Mouse (Mus musculus) G1E (cell line): Measurements from ENCODE around the gene Fam81b. TPM values are rescaled to one million over a fixed set of nuclear protein-coding genes. Genes with fewer than 3 reads are reported as not detected.
"Not testable (repeated sequence)": the region's sequence is repeated elsewhere in the genome, so short reads cannot be mapped to it uniquely, and the experiment has no call there.

ENCODE experiments used
- ATAC-seq: 2 replicates; pipeline ENCODE4 v1.8.0; 2016; ENCODE audit warnings: mild to moderate bottlenecking; ENCODE audit not compliant: insufficient number of reproducible peaks, poor library complexity, low FRiP score, severe bottlenecking; ENCODE audit errors: extremely low read depth
- DNase-seq: peaks from one replicate; pipeline ENCODE4 v3.0.0; 2012; ENCODE audit warnings: low spot score
- H3K27me3 ChIP-seq: 2 replicates; pipeline ENCODE4 v1.6.1; 2012; ENCODE audit warnings: mild to moderate bottlenecking, low read length, inconsistent platforms; ENCODE audit not compliant: insufficient read depth
- H3K36me3 ChIP-seq: replicated peaks from 2 replicates; pipeline ENCODE3; 2012; ENCODE audit warnings: mild to moderate bottlenecking, inconsistent platforms
- H3K4me1 ChIP-seq: 2 replicates; pipeline ENCODE4 v1.6.1; 2012; ENCODE audit warnings: low read depth, low read length, inconsistent platforms, mixed read lengths; ENCODE audit not compliant: insufficient read depth
- H3K4me3 ChIP-seq: 2 replicates; pipeline ENCODE4 v1.5.1; 2012; ENCODE audit warnings: low read depth, mild to moderate bottlenecking, inconsistent platforms, low read length, moderate library complexity, mixed read lengths
- H3K9me3 ChIP-seq: replicated peaks from 2 replicates; pipeline ENCODE4 v1.6.1; 2012; ENCODE audit warnings: inconsistent platforms
- CTCF ChIP-seq: IDR thresholded peaks from 2 replicates; pipeline ENCODE4 v1.5.1; 2012; ENCODE audit warnings: low read depth, low read length, inconsistent platforms, mixed read lengths
- GATA1 ChIP-seq: IDR thresholded peaks from 2 replicates; pipeline ENCODE4 v1.6.1; 2012; ENCODE audit warnings: borderline replicate concordance, low read length, inconsistent platforms, mixed read lengths
- GATA2 ChIP-seq: IDR thresholded peaks from 2 replicates; pipeline ENCODE4 v1.6.1; 2012; ENCODE audit warnings: low read depth, low read length, inconsistent platforms, borderline replicate concordance
- POLR2AphosphoS5 ChIP-seq: IDR thresholded peaks from 2 replicates; pipeline ENCODE4 v1.6.1; 2012; ENCODE audit warnings: low read depth, low read length, inconsistent platforms; ENCODE audit not compliant: insufficient replicate concordance
- TAL1 ChIP-seq: conservative IDR thresholded peaks from 2 replicates; pipeline ENCODE4 v1.6.1; 2012; ENCODE audit warnings: low read depth, low read length, inconsistent platforms, mixed read lengths
- polyA plus RNA-seq: library from polyadenylated mRNA; stranded (reverse); fragments of >175 nt; gene quantifications from 2 replicates; pipeline ENCODE4 v1.2.3, GENCODE M21; 2012
- total RNA-seq, 2 experiments: library from RNA; stranded (forward) in 1 of 2; stranded (reverse) in 1 of 2; fragments of 200-1000 nt in 1 of 2; fragments of >200 nt in 1 of 2; fragmentation: Nextera tagmentation in 1 of 2; gene quantifications; 2 replicates each; pipeline ENCODE4 v1.2.3; 2014 to 2017

Gene Fam81b
- total RNA-seq (2014; fragmentation: Nextera tagmentation): 0.30 TPM in 1 of 2 replicates, not detected in the other
- 0.16 and 0.64 TPM in 2 replicates for total RNA-seq (2017)
- polyA plus RNA-seq: not detected in 2 replicates

- peak; percentile 33 for DNase-seq
- H3K4me3 ChIP-seq: no peak within 1 kb of the TSS
- H3K9me3 ChIP-seq: no peaks in the 10 kb centered on the region
- TF ChIP-seq POLR2AphosphoS5 (no peak), GATA2 (no peak), TAL1 (no peak), GATA1 (no peak), CTCF (no peak)
- ATAC-seq: 0 out of 2 replicates have a peak, but pooled peaks have one; percentile 15
- no peaks in the 10 kb centered on the region for H3K36me3 ChIP-seq
- H3K27me3 ChIP-seq: peaks cover 10% of the 10 kb centered on the region
- H3K4me1 ChIP-seq: no peaks in the 10 kb centered on the region
Observed at GRCm38 (mm10) chr13:76304637-76305122, at the start of gene Fam81b. Gene Fam81b (minus strand): TSS chr13:76305072.

GRCm38 (mm10) chr13:76345941-76346340 is 41.1 kb upstream of the Fam81b start:
- DNase-seq, H3K4me3 ChIP-seq, H3K27me3 ChIP-seq, H3K4me1 ChIP-seq, ATAC-seq, H3K9me3 ChIP-seq, H3K36me3 ChIP-seq: not testable (repeated sequence)

GRCm38 (mm10) chr13:76318635-76319034 is 13.8 kb upstream of the Fam81b start:
- H3K4me1 ChIP-seq: no peaks in the 10 kb centered on the region
- DNase-seq (no peak), ATAC-seq (no peak)
- no peak for TF ChIP-seq GATA2
- no peak for TF ChIP-seq TAL1
- TF ChIP-seq GATA1: no peak
- no peaks in the 10 kb centered on the region for H3K9me3 ChIP-seq
- peaks cover 4% of the 10 kb centered on the region; the same call in 1 of the 2 replicates for H3K27me3 ChIP-seq
- no peaks in the 10 kb centered on the region for H3K36me3 ChIP-seq
- no peak overlapping the region for H3K4me3 ChIP-seq

GRCm38 (mm10) chr13:76311580-76311979 is 6.7 kb upstream of the Fam81b start:
- DNase-seq: no peak
- ATAC-seq: no peak
- no peaks in the 10 kb centered on the region for H3K4me1 ChIP-seq
- TF ChIP-seq GATA2 (no peak), GATA1 (no peak), CTCF (no peak), POLR2AphosphoS5 (no peak), TAL1 (no peak)
- H3K9me3 ChIP-seq: no peaks in the 10 kb centered on the region
- no peak overlapping the region for H3K4me3 ChIP-seq
- no peaks in the 10 kb centered on the region for H3K36me3 ChIP-seq
- H3K27me3 ChIP-seq: peaks cover 6% of the 10 kb centered on the region

- no peak for TF ChIP-seq POLR2AphosphoS5
- no peak for TF ChIP-seq GATA2
- TF ChIP-seq TAL1: no peak
- no peak for TF ChIP-seq CTCF
- no peak for TF ChIP-seq GATA1
- ATAC-seq: no peak
- Histone ChIP-seq H3K9me3 (no peaks in the 10 kb centered on the region), H3K4me1 (no peaks in the 10 kb centered on the region), H3K4me3 (no peak overlapping the region), H3K36me3 (no peaks in the 10 kb centered on the region), H3K27me3 (peaks cover 11% of the 10 kb centered on the region)
- no peak for DNase-seq
Observed at GRCm38 (mm10) chr13:76308811-76309210, 3.9 kb upstream of the Fam81b start.

GRCm38 (mm10) chr13:76305655-76306365 is 938 bp upstream of the Fam81b start:
- DNase-seq (no peak), ATAC-seq (no peak)
- Histone ChIP-seq H3K9me3 (no peaks in the 10 kb centered on the region), H3K4me1 (no peaks in the 10 kb centered on the region), H3K4me3 (no peak overlapping the region), H3K36me3 (no peaks in the 10 kb centered on the region), H3K27me3 (peaks cover 10% of the 10 kb centered on the region)
- TF ChIP-seq GATA1: no peak
- no peak for TF ChIP-seq GATA2
- no peak for TF ChIP-seq TAL1
- no peak for TF ChIP-seq POLR2AphosphoS5
- TF ChIP-seq CTCF: no peak
